Mouse (Mus musculus) testis, adult 2 months (tissue): ENCODE results near the gene Six6.

Experiments used
- CTCF ChIP-seq: fragments of 200-500 bp; IDR thresholded peaks from 2 replicates; pipeline ENCODE4 v1.5.1; 2012; ENCODE audit warnings: low read depth, mild to moderate bottlenecking, inconsistent platforms, low read length, moderate library complexity; ENCODE audit not compliant: control insufficient read depth, insufficient read depth, insufficient replicate concordance
- POLR2A ChIP-seq: fragments of 200-500 bp; IDR thresholded peaks from 2 replicates; pipeline ENCODE4 v1.6.1; 2012; ENCODE audit warnings: low read depth, mild to moderate bottlenecking, inconsistent platforms, low read length, moderate library complexity; ENCODE audit not compliant: control insufficient read depth

DNA sequence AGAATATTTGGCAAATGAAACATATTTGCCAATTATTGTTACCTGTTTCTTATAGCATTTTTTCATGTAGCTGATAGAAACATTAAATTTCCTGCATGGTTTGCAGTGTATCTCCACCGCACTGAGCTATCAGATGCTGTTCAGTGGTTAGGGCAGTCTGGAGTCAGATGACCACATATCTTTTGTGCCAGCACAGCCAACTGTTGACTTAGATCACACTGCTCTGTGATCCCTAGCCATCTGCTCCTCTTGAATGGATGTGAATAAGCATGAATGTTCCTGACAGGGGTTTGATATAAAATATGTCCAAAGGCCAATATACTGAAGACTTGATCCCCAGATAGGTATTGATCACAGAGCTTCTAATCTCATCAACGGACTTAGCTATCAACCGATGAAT is 18.8 kb downstream of the Six6 start:
- TF ChIP-seq POLR2A: no peak
- TF ChIP-seq CTCF: no peak
